Mouse (Mus musculus) gastrocnemius, postnatal 14 days (tissue): Measurements from ENCODE around the gene Ptbp1. TPM values are rescaled to one million over a fixed set of nuclear protein-coding genes. Genes with fewer than 3 reads are reported as not detected.

Source experiments
- DNase-seq: peaks from one replicate; pipeline ENCODE4 v3.0.0; 2021; ENCODE audit warnings: mixed read lengths
- intact Hi-C: fragments of 180-260 bp; cut with DNase I; formaldehyde crosslinking; loops from one replicate; pipeline ENCODE4 v1.15.1; 2025; ENCODE audit warnings: low total_unique reads
- total RNA-seq, 2 experiments: library from RNA; stranded (reverse); gene quantifications; 2 replicates each; pipeline ENCODE4 v1.2.3; 2021

Gene Ptbp1
- total RNA-seq, 2 experiments from 2014 or later: 40.3 to 48.1 TPM

DNA sequence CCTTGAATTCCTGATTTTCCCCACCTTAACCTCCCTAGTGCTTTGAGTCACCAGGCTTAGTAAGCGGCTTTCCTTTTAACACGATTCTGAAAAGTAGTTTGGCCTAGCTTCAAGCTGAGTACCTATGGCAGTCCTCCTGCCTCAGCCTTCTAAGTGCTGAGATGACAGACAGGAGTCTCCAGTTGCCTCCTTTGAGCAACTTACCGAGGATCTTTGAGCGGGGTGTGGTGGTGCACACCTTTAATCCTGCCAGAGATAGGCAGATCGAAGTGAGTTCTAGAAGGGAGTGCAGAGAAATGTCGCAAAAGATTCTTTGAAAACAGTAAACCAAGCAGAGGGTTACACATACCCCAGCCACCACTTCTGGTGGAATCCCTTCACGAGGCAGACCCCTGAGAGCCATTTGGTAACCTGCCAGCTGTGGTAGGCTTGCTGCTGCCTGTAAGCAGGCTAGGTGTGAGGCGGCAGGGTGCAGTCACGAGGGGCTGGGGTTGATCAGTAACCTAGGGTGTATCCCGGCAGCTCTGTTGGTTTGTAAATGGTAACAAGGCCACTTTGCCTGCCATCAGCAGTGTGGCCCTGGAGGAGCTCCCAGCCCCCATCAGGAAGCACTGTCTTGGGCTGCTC, 1.4 kb downstream of the Ptbp1 start:
- intact Hi-C loops: no loop called here

DNA sequence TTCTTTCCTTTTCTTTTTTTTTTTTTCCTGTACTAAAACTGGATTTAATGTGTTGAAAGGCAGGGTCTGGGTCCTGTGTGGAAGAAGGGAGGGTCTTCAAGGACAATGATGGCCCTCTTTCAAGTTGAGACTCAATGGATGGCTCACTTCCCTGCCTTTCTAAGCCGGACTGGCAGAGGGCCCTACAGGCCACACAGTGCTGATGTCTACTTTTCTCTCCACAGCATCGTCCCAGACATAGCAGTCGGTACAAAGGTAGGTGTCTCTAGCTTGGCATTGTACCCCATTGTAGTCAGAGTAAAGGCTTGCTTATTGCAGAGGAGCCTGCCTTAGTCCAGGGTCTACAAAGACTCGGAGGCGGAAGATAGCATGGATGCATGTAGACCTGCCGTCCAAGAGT, 2.1 kb downstream of the Ptbp1 start:
- intact Hi-C loops: no loop called here
- no peak for DNase-seq

More for the DNA sequence above, 1.4 kb downstream of the Ptbp1 start:
- DNase-seq: no peak

DNA sequence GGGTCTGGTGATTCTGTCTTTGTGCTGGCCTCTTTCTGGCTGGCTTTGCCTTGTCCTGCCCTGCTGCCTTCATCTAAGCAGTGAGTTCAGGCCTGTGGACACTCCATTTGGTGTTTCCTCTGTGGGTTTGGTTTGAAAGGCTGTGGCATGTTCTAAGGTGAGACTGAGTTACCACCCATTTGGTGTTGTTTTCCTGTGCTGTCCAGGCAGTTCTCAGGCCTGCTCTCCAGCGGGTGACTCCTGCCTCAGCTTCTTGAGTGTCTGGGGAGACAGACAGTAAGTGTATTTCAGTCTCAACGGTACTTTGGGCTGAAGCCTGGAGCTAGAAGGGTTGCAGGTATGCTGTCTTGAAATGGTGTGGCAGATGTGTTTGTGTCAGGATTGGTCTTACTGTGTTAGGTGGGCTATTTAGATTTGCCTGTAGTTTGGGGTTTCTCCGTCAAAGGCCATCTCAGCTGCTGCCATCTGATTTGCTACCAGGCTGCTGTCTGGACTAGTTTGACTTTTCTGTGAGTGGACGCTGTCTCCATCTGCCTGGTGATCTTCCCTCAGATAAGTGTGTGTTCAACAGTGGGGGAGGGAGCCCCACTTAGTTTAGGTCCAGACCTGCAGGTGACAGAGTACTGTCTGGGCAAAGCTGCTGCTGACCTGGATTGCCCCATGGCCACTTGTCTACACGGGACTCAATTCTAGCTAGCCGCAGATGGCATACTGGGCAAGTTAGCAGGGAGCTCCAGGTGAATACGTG, 2.7 kb downstream of the Ptbp1 start:
- intact Hi-C loops: no loop called here
- DNase-seq: no peak

DNA sequence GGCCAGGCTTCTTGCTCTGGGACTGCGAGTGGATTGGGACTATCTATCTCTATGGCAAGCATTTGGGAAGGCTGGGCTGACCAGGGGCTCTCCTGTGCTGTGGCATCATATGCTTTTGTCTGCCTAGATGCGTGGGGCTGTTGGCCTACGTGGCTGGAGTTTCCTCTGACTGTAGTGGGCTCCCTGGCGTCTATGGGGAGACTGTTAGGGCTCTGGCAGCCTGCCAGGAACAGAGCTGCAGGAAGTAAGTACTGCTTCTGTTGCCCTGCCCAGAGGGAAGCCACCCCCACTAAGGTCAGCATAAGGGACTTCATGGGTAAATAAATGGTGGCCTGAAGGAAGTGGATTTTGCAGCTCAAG, 3.2 kb downstream of the Ptbp1 start:
- DNase-seq: peak; percentile 67
- intact Hi-C loops: no loop called here

DNA sequence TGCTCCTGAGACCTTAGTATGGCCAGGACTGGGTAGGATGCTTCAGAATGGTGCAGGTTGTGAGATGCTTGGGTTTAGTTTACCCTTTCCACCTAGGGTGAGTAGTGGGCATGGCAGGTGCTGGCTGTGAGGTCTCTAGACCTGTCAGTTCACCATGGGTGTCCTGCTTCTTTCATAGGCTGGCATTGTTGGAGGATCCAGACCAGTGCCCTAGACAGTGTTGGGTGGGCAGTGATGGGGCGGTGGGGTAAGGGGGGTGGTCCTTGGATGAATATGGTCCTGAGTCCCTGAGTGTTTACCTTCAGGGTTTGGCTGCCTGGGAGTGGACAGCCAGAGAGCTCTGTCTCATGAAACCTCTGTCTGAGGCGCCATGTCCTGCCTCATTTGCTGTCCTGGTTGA, 3.7 kb downstream of the Ptbp1 start:
- intact Hi-C loops: no loop called here
- DNase-seq: no peak

DNA sequence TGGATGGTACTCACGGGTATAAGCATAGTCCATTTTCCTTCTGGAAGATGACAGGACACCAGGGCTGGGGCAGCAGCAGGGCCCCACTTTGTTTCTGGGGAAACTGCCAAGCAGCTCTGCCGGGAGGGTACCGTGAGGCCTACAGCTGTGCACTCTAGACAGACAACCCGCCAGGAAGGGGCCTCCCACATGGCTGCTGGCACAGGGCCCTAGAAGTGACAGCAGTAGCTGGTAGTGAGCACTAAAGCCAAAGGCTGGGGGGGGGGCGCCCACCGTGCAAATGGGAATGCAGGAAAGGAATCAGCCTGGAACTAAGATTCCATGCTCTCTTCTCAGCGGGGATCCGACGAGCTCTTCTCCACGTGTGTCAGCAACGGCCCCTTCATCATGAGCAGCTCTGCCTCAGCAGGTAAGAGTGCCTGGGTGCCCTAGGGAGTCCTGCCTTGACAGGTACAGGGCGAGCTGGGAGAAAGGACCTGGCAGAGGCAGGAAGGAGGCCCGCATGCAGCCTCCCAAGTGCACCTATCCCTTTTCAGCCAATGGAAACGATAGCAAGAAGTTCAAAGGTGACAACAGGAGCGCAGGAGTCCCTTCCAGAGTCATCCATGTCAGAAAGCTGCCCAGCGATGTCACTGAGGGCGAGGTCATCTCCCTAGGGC, 4.3 kb downstream of the Ptbp1 start:
- peak; percentile 74 for DNase-seq

DNA sequence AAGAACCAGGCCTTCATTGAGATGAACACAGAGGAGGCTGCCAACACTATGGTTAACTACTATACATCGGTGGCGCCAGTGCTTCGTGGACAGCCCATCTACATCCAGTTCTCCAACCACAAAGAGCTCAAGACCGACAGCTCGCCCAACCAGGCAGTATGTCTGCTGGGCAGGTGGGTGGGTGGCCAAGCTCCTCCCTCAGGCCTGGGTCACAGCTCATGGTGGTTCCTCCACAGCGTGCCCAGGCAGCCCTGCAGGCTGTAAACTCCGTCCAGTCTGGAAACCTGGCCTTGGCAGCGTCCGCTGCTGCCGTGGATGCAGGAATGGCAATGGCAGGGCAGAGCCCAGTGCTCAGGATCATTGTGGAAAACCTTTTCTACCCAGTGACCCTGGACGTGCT, 4.9 kb downstream of the Ptbp1 start:
- DNase-seq: peak; percentile 56
- intact Hi-C loops: no loop called here

More for the DNA sequence above, 4.3 kb downstream of the Ptbp1 start:
- intact Hi-C loops: no loop called here

DNA sequence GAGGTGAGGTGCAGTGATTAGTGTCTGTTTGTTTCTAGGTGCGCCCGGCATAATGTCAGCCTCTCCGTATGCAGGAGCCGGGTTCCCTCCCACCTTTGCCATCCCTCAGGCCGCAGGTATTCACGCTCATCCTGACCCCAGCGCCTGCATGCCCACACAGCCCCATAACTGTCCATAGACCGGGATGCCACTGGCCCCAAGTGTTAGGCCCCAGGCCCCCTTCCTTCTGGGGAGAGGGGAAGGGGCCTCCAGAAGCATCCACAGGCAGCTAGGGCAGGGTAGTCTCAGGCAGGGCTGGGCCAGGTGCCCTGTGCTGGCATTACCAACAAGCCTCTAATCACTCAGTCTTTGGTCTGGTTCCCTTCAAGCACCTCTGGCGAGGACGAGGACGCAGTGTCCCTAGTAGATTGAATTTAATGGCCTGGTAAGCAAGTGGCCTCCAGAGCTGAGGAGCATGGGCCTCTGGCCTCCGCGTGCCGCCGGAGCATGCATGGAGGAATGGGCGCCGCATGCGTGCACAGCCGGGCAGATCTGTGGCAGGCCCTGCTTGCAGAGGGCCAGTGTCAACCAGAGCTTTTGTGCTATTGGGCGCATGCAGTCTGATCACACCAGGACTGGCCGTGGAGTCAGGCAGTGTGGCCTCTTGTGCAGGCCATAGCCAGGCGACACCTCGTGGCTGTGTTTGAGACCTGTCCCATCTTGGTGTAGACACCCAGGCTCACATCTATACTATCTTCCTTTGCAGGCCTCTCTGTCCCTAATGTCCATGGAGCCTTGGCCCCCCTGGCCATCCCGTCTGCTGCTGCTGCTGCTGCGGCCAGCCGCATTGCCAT, 6.1 kb downstream of the Ptbp1 start:
- intact Hi-C loops: no loop called here
- DNase-seq: no peak

DNA sequence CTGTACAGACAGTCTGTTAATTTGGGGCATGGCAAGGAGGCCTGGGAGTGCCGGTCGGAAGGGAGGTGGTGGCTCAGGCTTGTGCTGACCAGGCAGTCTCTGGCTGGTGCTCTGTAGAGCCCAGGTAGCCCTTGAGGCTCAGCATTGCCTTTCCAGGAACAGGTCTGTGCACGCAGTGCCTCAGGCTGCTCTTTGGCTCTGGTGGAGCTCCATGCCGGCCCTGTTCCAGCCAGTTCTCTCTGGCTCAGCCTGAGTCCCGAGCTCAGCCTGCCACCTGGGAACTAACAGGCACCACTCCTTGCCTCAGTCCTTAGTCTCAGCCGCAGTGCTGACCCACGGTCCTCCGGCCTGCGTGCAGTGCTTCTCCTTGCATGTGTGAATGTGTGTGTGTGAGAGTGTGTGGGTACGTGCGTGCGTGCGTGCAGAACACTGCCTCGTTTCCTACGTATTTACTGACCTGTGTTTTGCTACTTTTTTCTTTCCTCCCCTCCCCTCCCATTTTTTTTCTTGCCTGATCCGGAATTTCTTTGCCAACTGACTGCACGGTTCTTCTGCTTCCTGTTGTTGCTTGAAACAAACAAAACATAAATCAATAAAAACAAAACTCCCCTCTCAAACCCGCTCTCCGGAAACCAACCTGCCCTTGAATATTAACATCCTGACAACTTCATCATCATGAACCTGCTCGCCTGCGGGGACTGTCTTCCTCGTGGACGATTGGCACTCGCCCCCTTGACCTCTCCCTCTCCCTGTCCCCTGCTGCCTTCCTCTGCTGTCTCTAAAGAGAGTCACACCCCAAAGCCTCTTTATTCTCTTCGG, 7.2 kb downstream of the Ptbp1 start:
- no peak for DNase-seq
- intact Hi-C loops: no loop called here

DNA sequence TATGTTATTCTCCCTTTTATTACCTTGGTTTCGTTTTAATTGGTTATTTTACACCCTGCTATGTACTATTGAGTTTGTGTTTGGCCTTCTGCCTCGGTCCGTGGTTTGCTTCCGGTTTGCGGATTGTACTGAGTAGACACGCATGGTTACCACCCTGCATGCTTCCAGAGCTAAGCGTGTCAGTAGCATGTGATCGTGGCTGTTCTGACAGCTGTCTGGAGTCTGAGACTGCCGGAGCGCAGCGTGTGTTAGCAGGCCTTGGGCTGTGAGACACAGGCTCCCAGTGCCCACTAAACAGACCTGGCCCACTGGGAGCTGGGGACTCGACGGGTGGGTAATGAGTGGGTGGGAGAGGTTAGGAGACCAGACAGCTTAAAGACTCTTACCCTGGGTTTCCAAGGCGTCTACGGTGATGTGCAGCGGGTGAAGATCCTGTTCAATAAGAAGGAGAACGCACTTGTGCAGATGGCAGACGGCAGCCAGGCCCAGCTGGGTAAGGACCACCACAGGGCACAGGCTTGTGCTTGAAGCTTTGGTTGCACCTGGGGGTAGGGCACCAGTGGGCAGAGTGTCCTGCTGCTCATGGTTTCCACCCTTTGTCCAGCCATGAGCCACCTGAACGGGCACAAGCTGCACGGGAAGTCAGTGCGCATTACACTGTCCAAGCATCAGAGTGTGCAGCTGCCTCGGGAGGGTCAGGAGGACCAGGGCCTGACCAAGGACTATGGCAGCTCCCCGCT, 8.0 kb downstream of the Ptbp1 start:
- intact Hi-C loops: no loop called here
- no peak for DNase-seq

DNA sequence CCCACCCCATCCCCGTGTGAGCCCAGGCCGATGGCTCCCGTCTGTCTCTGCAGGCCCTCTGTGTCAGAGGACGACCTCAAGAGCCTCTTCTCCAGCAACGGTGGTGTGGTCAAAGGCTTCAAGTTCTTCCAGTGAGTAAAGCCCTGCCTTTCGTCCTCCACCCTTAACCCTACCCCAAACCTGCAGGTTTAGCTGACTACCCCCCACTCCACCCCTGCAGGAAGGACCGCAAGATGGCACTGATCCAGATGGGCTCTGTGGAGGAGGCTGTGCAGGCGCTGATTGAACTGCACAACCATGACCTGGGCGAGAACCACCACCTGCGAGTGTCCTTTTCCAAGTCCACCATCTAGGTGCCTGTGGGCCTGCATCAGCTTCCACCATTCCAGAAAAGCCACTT, 8.7 kb downstream of the Ptbp1 start:
- no peak for DNase-seq
- intact Hi-C loops: no loop called here

DNA sequence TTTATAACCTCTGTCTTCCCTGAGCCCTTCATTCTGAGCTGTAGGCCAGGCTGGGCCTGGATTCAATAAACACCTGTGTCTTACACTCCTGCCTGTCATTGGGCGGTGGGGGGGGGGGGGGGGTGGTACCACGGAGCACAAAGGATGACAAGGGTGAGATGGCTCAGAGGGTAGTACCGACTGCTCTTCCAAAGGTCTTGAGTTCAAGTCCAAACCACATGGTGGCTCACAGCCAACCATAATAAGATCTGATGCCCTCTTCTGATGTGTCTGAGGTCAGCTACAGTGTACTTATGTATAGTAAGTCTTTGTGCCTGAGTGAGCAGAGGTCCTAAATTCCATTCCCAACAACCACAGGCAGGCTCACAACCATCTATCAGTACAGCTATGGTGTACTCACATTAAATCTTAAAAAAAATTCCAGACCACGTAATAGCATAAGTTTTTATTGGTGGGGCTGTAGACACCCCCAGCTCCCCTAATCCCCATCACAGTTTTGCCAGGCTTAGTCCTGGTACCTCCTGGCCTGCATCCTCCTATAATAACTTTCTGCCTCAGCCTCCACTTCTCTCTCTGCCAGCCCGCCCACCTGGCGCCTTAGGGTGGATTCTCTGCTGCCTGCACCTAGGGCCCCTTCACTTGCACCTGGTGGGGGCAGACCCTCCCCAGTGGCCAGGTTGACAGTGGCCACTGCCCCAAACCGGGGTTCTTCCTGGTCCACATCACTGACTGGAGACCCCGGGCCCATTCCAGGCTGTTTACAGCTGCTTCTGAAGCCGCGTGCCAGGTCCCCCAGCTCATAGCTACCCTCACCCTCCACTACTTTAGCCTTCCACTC, 10.3 kb downstream of the Ptbp1 start:
- intact Hi-C loops: no loop called here
- no peak for DNase-seq

DNA sequence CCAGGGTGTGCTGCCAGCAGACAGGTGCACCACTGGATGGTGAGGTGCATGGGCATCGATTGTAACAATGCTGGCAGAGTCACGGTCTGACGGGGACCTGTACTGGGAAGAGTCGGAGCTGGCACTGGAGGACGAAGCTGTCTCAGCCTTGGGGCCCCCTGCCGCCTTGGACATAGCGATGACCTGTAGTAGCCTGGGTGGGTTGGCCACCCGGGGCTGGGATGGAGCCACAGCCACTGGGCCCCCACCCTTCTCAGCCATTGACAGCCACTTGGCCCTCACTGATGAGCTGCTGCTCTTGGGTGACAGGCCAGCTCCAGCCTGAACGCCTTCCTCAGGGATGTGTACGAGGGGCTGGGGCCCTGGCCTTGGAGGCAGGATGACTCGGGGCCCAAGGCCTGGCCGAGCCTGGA, 11.0 kb downstream of the Ptbp1 start:
- intact Hi-C loops: no loop called here
- DNase-seq: no peak

DNA sequence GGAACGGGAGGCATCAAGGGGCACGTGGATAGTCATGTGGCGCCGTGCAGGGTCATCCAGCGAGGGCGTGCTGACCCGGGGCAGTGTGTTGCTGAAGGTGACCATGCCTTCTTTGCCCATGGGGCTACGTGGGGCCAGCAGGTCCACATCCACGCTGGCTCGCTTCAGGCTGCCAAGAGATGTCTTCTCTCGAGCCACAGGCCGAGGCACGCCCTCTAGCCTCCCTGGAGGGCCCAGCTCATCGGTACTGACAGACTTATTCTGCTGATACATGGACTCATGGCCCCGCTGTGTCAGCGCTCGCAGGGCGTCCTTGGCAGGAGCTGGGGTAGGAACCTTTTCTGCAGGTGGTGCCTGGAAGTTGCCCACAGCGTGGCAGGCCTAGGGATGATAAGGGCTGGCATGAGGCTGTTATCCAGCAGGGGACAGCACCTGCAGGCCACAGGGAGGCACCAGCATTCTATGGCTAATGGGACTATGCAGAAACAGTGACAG, 11.6 kb downstream of the Ptbp1 start:
- DNase-seq: no peak
- intact Hi-C loops: no loop called here

DNA sequence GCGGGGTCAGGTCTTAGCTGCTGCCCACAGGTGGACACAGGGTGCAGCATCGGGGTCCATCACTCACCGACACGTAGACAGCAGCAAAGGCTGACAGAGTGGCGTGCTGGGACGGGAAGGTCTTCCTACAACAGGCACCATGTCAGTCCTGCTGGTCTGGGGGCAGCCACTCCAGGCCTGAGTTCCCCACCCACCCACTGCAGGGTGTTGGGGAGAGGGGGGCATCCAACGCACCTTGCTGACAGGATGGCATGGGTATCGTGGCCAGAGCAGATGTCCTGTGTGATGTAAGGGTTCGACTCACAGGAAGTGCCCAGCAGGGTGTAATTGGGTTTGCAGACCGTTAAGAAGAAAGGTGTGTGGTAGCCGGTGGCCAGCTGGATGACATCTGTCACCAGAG, 12.4 kb downstream of the Ptbp1 start:
- intact Hi-C loops: no loop called here
- DNase-seq: no peak

DNA sequence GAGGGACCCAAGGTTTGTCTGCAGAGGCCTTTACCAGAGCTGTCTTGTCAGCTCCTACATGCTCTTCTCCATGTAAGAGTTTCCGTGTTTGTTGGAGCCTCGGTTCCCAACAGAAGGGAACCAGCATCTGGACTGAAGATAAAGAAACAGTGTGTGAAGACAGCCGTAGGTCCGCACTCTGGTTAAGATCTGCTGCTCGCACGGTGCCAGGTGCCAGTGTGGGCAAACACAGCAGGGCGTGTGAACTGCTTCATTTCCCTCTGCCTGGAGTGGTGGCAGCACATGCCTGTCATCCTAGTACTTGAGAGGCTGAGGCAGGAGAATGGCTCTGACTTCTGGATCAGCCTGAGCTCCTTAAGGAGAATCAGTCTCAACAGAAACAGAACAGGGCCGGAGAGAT, 17.6 kb downstream of the Ptbp1 start:
- no peak for DNase-seq
- intact Hi-C loops: loop anchor here (5.0 kb wide), 1 partner anchor 45 kb away; no protein-coding TSS in a partner anchor

DNA sequence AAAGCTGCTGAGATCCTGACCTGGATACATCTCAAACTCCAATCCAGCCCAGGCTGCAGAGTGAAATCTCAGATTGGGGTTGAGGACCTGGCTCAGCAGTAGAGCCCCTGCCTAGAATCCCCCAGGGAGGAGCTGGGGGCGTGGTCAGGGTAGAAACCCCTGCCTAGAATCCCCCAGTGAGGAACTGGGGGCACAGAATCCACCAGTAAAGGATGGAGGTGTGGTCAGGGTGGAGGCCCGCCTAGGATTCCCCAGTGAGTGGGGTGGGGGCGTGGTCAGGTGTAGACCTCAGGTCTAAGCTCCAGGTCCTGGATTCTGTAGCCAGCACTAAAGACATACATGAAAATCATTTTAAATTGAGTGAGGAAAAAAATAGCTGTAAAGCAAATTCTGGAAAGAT, 18.6 kb downstream of the Ptbp1 start:
- no peak for DNase-seq
- intact Hi-C loops: loop anchor here (5.0 kb wide), 1 partner anchor 46 kb away; no protein-coding TSS in a partner anchor
